Mouse (Mus musculus) ES-CJ7 (cell line): ENCODE measurements around the gene Sla2.

Source experiments
- DNase-seq: peaks from one replicate; pipeline ENCODE4 v3.0.0; 2011; ENCODE audit warnings: low read depth, low spot score

The Sla2 gene

GRCm38 (mm10) chr2:156840301-156841027 lies 46.5 kb downstream of the Sla2 start:
- no peak for DNase-seq

GRCm38 (mm10) chr2:156839319-156840191 lies 47.4 kb downstream of the Sla2 start, which contains the start of gene Tgif2:
Tgif2 (plus strand) TSS chr2:156840007.
- DNase-seq = peak; percentile 96

- no peak for DNase-seq
Measured at GRCm38 (mm10) chr2:156838839-156839238, 48.2 kb downstream of the Sla2 start.

GRCm38 (mm10) chr2:156834336-156834735 lies 52.7 kb downstream of the Sla2 start:
- no peak for DNase-seq

GRCm38 (mm10) chr2:156825128-156825527 lies 61.9 kb downstream of the Sla2 start:
- DNase-seq = peak; percentile 63
